Mouse (Mus musculus) gastrocnemius, postnatal 25 days (tissue): ENCODE measurements at regions not wholly inside any gene's neighbourhood (a gene's known extent, or its start where the extent isn't known, plus 50 kb on each side); places are given as distances from the start of the nearest gene placed in this dataset.

Experiments
- DNase-seq: peaks from one replicate; pipeline ENCODE4 v3.0.0; 2022

- DNase-seq = no peak
Measured at GRCm38 (mm10) chr15:60630756-60631402, 222.7 kb downstream of the Fam84b start.

GRCm38 (mm10) chr15:60618801-60619200, 234.8 kb downstream of the Fam84b start:
- no peak for DNase-seq

GRCm38 (mm10) chr15:60617371-60617770, 236.2 kb downstream of the Fam84b start:
- DNase-seq = no peak

GRCm38 (mm10) chr15:60601885-60602284, 251.7 kb downstream of the Fam84b start:
- DNase-seq = no peak

- no peak for DNase-seq
Measured at GRCm38 (mm10) chr15:60577084-60577483, 276.5 kb downstream of the Fam84b start.

GRCm38 (mm10) chr15:60566267-60566666, 287.3 kb downstream of the Fam84b start:
- no peak for DNase-seq

GRCm38 (mm10) chr15:60565017-60565416, 288.6 kb downstream of the Fam84b start:
- DNase-seq = no peak

- DNase-seq = no peak
Measured at GRCm38 (mm10) chr15:60560641-60561040, 292.9 kb downstream of the Fam84b start.

GRCm38 (mm10) chr15:60555691-60556090, 297.9 kb downstream of the Fam84b start:
- no peak for DNase-seq

GRCm38 (mm10) chr15:60554587-60554986, 299.0 kb downstream of the Fam84b start:
- no peak for DNase-seq

- no peak for DNase-seq
Measured at GRCm38 (mm10) chr15:60548045-60548444, 305.5 kb downstream of the Fam84b start.

GRCm38 (mm10) chr15:60537191-60537590, 316.4 kb downstream of the Fam84b start:
- no peak for DNase-seq

- no peak for DNase-seq
Measured at GRCm38 (mm10) chr15:60534701-60535100, 318.9 kb downstream of the Fam84b start.

- no peak for DNase-seq
Measured at GRCm38 (mm10) chr15:60516810-60517209, 336.8 kb downstream of the Fam84b start.

- no peak for DNase-seq
Measured at GRCm38 (mm10) chr15:60476755-60477310, 376.7 kb downstream of the Fam84b start.

- DNase-seq = no peak
Measured at GRCm38 (mm10) chr15:60475086-60475485, 378.5 kb downstream of the Fam84b start.

- DNase-seq = no peak
Measured at GRCm38 (mm10) chr15:60431916-60432315, 415.5 kb upstream of the 4933412E24Rik start.

GRCm38 (mm10) chr15:60419081-60419480, 402.7 kb upstream of the 4933412E24Rik start:
- DNase-seq = no peak

- DNase-seq = no peak
Measured at GRCm38 (mm10) chr15:60392267-60392666, 375.9 kb upstream of the 4933412E24Rik start.

- no peak for DNase-seq
Measured at GRCm38 (mm10) chr15:60390336-60390735, 373.9 kb upstream of the 4933412E24Rik start.

GRCm38 (mm10) chr15:60387962-60388361, 371.5 kb upstream of the 4933412E24Rik start:
- DNase-seq = no peak
